Mouse (Mus musculus) right cerebral cortex, postnatal 14 days (tissue): Measurements from ENCODE around the gene Taldo1.

Source experiments
- DNase-seq: peaks from one replicate; pipeline ENCODE4 v3.0.0; 2022

The Taldo1 gene

DNA sequence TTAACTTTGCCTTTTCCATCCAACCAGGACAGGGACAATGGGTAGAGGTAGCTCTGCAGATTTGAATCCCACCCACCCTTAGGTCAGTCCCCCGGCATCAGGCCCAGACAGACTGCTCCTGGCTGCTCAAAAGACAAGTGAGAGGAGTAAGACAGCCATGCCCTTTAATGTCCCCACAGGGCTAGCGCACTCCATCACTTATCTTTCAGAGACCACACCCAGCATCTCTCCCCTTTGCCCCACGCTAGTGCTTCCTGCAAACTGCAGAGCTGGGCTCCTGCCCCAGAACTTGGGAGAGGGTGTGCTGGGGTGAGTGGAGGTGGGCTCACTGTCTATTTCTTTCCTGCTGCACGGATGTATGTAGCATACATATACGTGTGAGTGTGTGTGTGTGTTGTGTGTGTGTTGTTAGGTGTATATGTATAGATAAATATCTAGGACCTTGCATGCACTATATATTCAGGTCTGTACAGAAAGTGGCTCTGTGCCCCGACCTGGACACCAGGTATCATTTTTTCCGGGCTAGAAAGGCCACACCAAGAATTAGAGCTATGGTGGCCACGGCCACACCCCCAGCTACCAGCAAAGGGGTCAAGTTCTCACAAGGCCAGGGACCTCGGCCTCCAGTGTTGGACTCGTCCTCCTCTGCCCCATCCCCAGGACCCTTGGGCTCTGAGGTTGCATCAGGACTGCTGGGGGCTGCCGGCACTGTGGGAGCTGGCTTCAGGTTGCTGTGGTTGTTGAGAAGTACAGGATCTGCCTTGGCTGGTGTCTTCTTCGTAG, 35.1 kb downstream of the Taldo1 start:
- no peak for DNase-seq

DNA sequence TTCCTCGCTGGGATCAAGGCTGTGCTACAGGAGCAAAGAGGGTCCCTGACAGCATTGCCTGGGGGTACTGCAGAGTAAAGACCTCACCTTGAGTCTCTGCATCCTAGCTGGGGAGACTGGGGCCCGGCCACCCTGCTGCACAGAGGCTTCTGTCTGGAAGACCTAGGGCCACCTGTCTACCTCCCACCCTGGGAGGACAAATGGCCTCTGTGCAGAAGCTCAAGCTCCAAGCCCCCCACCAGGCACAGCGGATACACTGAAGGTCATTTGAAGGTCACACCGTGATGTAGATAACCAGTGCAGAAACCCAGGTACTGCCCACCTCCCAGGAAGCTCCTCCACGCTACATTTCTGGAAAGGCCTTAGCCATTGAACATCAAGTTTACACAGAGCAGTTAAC, 36.7 kb downstream of the Taldo1 start:
- no peak for DNase-seq

DNA sequence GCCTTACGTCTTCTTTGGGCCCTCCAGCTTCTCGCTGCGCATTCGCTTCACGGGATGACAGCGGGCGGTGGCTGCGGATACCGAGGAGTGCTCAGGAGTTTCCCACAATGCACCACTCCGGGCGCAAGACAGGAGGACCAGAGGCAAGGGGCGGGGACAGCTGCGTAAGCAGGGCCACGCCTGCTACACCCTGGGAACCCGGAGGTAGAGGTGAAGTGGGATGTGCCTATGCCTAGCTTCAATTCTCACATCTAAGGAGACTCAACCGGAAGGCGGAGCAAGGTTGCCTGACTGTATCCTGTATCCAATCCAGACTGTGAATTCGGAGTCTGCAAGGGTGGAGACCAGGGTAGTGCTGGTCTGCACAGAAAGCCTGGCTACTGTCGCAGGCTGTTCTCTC, 37.3 kb downstream of the Taldo1 start, which contains the start of gene Cend1:
TSS of gene Cend1 (minus strand) at position 182 of the 400 bp plus-strand sequence.
- peak; percentile 84 for DNase-seq

DNA sequence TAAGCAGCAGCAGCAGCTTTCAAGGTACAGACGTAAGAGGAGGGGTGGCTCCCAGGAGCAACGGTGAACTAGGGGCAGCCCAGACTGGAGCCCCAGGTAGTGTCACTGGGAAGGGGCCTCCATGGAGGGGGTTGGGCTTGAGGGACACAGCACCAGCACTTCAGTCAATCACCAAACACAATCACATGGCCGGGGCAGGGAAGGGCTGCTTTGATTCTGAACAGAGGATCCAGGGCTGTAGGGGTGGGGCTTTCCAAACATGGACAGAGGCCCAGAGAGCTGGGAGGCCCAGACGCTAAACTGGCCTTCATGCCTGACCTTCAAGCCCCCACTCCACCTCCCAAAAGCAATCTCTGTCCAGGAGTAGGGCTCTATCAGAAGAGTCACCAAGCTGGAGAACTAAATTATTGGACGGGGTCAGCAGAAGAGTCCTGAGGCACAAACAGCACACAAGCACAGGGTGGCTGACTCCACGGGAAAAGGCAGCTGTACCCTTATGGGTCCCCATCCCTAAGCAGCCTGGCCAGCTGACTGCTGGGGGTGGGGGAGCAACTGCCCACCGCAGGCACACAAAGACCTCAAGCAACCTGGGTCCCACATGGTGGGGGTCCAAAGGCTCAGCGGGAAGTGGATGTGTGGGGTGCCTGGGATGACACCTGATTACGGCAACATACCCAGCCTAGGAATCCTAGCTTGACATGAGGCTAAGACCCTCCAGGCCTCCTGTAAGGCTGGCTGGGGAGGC, 38.0 kb downstream of the Taldo1 start:
- no peak for DNase-seq

DNA sequence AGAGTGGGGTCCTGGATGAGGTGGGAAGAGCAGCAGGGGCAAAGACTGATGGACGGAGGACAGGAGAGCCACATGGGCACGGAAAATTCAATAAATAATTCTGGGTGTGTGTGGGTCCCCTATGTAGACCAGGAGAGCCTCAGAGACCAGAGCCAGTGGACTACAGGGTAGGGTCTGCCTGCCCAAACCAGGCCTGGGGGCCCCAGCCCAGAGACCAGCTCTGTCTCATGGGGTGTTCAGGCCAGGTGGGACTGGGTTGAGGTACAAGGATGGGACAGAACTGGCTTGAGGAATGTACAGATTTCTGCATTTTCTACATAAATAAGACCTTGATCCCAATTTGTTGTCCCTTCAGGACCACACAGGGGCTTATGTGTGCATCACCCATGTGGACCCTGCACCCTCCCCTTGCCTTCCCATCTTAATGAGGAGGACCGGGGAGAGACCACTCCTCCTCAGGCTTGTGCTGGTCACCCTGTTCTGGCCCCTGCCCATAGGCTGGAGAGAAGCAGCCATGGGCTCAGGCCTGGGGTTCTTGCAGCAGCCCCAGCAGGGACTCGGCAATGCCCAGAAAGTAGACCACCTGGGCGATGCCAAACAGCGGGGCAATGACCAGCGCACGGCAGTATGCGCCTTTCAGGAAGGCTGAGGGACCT, 38.7 kb downstream of the Taldo1 start:
- no peak for DNase-seq

DNA sequence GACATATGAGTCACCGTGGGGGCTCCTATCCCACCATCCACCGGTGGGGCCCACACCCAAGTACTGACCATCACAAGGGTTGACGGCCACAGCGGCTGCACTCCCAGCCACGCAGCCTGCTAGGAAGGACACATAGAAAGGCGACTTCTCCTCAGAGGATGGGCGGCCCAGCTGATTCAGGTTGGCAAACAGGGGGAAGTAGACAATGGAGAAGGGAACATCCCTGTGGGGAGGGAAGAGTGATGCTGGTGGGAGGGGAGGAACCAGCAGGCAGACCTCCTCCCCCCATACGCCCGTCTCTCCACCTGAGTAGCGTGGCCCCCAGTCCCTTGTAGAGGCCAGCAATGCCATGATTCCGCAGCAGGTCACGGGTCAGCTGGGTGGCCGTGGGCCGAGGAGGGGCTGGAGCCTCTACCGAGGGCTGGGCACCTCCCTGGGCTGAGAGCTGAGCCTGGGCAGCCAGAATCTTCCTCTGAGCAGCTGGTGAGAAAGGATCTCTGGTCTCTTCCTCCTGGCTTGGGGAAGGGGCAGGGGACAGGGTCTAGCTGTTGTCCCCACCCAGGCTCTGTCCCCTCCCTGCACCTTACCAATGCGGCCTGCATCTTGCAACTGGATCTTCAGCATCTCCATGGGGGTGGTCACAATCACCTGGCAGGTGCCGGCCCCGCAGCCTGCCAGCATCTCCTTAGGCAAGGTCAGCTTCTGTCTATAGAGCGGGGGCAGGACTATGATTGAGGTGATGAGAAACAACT, 39.6 kb downstream of the Taldo1 start:
- DNase-seq = no peak

DNA sequence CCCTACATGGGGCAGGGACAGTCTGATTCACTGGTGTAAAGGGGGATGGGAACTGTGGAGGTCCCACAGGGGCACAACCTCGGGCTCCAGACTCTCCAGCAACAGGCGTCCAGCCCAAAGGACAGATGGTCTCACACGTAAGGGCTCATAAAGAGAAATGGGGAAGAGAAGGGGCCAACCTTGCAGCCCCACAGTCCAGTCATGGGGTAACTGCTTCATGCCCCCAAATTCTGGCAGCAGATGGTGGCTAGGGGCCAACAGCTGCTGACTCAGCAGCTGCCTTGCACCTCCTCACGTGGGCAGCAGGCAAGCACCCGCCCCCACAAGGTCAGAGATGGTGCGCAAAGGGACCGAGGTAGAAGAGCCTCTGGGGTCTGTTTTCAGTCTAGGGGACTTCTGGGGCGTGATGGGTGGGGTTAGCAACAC, 40.2 kb downstream of the Taldo1 start:
- no peak for DNase-seq

DNA sequence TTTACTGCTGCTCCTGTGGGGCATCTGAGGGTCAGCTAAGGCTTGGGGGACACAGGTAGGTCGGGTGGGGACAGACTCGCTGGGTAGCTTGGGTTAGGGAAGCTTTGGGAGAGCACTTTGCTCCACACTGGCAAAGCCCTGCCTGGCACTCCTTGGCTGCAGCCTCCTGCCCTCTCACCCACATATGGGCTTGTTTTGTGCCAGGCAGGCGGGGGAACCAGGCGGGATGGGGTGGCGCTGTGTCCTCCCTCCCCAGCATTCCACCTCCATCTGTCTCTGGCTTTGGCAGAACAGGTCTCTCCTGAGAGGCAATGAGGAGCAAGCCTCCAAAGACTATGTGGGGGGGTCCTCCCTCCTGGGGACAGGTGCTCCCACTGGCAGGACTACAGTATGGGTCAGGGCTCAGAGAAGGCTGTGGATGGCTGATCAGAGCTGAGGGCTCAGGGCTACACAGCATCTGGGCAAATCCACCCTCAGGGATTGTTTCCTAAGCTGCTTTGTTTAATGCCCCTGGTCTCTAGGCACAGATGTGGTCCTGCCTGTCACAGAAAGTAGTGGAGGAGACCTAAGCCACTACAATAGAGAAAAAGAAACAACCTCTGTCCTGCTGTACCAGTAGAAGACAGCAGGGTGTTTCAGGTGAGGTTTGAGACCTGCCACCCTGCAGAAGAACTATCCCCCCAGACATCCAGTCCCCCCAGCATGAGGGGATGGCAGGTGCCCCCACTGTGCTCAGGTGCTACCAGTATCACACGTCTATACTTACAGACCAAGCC, 40.9 kb downstream of the Taldo1 start:
- no peak for DNase-seq

DNA sequence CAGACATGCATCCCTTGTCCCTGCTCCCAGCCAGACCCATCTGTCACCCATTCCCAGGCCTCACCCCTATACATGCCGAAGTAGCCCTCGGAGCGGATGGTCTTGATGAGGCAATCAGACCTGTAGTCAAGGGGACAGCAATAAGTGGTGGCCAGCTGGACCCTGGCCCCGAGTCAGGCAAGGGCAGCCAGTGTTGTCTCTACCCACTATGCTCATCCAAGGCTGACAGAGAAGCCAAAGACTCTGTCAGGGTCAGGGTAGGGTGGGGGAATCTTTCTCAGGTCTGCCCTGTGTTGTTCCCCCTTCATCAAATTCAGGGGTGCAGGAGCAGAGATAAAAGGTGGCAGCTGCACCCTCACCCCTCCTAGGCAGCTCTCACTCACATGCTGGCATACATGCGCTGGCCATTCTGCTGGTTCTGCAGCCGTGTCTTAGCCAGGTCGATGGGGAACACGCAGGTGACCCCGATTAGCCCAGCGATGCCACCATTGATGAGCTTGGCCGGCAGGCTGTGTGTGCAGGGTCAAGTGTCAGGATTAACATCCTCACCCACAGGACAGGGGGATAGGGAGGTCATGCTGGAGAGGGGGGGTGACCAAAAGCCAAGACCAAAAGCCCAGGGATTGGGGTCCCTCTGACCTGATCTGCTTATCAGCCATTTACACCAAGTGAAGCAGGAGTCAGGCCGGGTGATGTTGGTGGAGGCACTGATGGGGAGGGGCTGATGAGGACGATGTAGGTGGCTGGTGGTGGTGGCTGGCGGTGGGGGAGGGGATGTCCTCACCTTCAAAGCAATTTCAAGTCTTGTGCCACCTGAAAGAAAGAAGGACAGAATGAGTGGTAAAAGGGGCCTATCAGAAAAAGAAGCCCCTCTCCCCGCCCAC, 41.8 kb downstream of the Taldo1 start:
- no peak for DNase-seq

DNA sequence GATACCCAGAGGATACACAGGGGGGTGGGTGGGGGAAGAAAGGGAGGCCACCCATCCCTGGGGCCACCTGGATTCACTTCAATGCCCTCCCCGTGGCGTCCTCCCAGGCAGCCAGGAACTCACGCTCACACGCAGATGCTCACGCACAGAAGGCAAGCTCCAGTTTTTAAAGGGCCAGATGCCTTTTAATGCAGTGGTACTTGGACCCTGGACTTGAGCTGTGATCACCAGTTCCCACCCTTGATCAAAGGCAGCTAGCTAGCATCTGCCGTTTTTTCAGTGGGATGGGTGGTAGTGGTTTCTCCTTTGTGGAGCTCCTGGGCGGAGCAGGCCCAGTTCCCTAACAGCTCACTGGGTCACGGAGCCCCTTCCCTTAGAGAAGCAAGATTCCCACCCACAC, 42.5 kb downstream of the Taldo1 start:
- DNase-seq = no peak

DNA sequence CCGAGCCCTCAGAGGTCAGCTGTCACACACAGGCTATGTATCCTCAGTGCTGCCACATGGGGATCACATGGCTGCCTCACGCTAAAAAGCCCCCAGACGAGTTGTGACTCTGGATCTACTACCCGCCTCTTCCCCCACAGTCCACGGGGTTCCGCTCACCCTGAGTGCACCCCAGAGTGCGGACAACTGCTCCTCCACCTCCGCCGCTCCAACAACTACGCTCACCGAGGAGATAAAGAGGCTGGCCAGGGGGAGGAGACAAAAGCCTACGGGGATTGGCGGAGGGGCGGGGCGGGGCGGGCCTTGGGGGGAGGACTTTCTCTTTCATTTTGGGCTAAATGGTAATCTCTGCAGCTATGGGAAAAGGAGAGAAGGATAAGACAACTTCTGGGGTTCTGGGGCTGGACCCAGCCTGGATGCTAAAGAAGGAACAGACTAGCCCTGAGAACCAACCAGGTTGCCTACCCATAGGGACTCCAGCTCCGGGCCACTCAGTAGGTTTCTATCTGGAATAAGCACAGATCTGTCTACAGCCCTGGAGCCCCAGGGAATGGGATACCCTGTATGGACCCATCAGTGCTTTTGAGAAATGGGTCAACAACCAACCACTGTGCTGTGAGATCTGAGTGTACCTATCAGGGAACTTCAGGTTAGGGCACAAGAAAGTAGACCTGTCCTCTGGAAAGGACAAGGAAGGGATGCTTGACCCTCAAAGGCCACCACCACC, 43.3 kb downstream of the Taldo1 start:
- DNase-seq = peak; percentile 61

DNA sequence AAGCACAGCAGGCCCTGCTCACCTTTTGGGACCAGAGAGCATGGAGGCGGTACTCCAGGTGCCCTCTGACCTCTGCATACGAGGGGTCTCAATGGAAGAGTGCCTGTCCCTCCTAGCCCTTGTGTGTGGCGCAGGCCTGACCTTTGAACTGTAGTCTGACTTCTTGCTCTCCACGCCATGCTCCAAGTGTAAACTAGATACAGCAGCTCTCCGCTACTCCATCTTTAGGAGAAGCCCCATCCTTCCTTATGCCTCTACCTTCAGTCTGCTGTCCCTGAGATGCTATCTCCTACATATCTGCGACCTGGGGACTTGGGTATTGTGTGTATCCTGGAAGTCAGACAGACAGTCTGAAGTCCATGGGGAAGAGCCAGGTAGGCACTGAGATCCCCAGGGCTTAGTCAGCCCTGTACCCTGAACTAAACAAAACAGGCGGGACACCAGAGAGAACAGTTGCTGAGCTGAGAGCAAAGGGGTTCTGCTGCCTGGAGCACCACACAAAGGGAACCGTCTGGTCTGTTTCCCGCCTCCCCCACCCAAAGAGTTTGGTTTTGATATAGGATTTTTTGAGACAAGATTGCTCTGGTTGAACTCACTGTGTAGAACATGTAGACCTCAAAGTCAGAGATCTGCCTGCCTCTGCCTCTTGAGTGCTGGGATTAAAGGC, 44.0 kb downstream of the Taldo1 start:
- no peak for DNase-seq

DNA sequence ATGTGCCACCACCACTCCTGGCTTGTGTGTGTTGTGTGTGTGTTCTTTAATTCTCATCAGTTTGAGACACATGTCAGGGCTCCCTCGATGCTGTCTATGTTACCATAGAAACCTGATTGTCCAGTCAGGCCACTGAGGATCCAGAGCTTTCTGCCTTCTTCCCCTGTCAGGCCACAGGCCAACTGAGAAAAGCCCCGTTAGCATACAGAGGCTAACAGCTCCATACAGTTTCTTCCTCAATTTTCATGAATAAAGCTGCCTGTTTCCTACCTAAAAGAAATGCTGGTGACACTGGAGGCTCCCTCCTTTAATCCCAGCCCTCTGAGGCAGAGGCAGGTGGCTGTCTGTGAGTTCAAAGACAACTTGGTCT, 44.5 kb downstream of the Taldo1 start:
- DNase-seq = no peak

DNA sequence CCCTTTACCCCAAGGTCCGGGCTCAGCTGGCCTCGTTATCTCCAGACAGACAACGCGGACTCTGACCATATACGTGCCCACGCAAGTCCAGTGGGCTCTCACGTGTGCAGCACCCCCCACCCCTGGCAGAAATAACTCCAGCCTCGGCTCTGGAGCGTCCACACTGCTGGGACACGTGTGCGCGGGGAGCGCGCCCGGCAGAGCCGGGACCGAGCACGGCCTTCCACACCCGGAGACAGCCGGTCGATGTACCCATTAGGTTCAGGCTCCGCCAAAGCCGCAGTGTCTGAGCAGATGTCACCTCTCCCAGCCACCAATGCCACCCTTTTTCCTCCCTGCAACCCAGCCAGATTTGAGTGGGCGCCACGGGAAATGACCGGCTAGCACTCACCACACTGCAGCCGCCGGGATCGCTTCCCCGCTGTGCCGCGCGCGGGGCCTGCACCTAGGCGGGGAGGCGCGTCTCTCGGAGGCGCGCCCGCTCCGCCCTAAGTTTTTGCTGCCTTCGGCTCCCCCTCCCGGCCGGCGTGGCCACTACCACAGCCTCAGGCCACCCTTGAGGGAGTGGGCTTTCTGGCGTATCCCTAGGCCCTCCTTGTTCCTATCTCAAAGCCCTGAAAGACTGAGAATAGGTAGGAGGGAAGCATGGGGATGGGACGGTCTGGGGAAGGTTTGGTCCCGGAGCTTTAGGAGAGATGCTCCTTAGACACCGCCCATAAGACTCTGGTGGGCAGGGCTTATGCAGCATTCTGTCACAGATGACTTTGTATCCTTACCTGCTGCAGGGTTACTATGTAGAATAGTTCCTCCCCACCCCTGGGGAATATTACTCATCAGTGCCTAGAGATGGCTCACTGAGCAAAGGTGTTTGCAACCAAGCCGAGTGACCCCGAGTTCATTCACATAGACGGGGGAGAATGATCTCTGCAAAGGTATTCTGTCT, 45.5 kb downstream of the Taldo1 start, which contains the start of gene Slc25a22:
TSS of gene Slc25a22 (minus strand) at position 715 of the 943 bp plus-strand sequence.
- peak; percentile 82 for DNase-seq

DNA sequence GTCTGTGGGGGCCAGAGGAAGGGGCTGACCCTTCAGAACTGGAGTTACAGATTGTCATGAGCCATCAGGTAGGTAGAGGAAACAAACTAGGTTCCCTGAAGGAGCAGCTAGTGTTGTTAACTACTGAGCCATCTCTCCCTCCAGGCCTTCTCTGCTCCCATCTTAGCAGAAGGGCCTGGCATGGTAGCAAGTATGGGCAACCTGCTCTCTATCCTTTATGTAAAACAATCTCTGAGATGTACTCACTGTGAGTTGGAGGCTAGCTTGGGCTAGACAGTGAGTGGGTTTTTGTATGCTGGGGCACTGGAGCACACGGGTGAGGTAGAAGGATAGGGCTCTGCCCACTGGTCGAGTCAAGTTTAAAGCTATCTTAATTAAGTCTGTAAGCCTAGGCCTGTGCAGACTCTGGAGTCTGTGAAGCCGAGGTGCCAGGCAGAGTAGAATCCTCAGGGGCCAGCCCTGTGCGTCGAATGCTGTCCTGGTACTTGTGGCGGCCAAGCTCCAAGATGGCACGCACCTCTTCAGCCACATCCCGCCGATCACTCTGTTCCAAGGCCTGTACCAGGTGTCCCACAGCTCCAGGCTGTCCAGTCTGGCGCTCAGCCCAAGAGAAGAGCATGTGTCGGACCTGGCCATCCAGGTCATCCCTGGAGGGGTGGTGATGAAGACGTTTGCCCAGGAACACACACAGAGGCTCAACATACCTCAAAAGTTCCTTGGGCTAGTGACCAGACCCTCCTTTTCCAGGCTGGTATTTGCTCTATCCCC, 46.4 kb downstream of the Taldo1 start:
- no peak for DNase-seq

DNA sequence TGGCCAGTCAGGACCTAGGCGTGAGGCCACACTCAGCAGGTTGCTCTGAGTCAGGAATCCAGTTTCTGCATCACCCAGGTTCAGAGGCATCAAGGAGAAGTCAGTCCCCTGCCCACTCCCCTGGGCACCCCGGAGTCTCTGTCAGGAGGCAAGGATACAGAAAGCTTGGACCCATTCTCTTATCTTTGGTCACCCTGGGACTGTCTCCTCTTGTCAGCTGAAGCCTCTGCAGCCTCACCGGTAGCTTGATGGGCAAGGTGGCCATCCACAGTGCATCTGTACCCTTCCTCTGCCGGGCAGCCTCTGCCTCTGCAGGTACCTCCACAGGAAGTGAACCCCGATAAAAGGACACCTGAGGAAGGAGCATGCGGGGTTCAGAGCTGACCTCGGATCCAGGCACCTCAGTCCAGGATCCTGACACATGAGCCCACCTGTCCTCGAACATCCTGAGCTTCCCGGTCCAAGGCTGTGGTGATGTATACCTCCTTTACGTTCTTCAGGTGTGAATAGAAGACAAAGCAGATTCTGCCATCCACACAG, 47.2 kb downstream of the Taldo1 start:
- no peak for DNase-seq

DNA sequence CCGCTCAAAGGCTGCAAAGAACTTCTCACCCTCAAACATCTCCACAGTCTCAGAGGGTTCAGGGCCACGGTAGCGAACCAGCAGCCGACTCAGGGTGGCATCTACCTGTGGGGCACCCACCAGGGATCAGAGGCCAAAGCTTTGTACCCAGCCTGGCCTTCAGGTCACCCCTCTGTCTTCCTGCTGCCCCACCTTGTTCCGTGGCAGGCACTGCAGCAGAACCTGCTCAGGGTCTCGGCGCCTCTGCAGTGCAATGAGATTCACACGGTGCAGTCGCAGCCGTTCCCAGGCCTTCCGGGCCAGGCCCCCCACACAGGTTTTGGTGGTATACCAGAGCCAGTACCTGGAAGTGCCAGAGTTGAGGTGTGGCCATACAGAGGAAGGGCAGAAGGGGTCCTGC, 47.8 kb downstream of the Taldo1 start:
- DNase-seq = no peak

DNA sequence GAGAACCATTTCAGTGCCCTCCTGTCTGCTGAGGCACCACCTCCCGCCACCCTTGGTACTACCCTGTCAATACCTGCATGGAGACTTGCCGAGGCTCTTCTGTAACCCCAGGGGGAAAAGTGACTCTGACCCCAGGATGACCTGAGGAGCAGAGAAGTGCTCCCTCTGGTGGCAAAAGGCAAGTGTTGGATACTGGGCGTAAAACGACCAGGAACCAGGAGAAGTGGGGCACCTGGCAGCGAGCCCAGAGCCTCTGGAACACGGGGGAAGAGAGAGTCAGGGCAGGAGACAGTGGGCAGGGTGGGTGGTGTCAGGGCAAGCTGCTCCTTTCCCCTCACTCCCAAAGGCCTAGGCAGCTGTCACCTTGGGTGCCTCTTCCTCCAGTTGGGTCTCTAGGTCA, 48.6 kb downstream of the Taldo1 start:
- peak; percentile 76 for DNase-seq
